In genomic region chr10:59988036-59988435, GRCm38 (mm10) we compare ENCODE assay signal across 16 mouse cellular contexts. TPM values are rescaled to one million over a fixed set of nuclear protein-coding genes. Genes with fewer than 3 reads are reported as not detected.
DNase-seq lines count a peak whose midpoint lies in the region; ATAC-seq and TF ChIP-seq lines count a peak whose summit lies in the region.
"Had no signal": no experiment of that assay in that cellular context is flagged by ENCODE, and none has a peak within 500 bp of the region (broad histone marks: within the 10 kb centered on the region; RNA-seq: fewer than 3 reads in every experiment).

No protein-coding gene starts in this region.

- peaks cover 3% of the 10 kb centered on the region; the same call in 1 of the 2 replicates for H3K4me1 ChIP-seq in lung, embryonic 14.5 days (ENCODE audit: insufficient read depth)
- peaks cover 13% of the 10 kb centered on the region for H3K4me1 ChIP-seq in kidney, embryonic 16.5 days (ENCODE audit: insufficient read depth, low read length)
- H3K4me1 ChIP-seq: embryonic facial prominence, embryonic 15.5 days; forebrain, embryonic 12.5 days had no signal

- DNase-seq in gastrocnemius, adult 2 months = no peak
- DNase-seq in gastrocnemius, postnatal 25 days = no peak
- DNase-seq in MN1 (ENCODE audit: low spot score) = peak; percentile 57
- peak; percentile 77 to 80 for DNase-seq in heart, adult 9 months (ENCODE audit: low spot score in 2 of 2)
- peak; percentile 70 for DNase-seq in lung, embryonic 14.5 days
- no peak for DNase-seq in kidney, adult 11 months
- DNase-seq in yolk sac, embryonic 10.5 days (ENCODE audit: low spot score) = no peak
- DNase-seq: cerebellum, adult 2 months; kidney, adult 18-20 months; layer of hippocampus, postnatal 36 days; right cerebral cortex, postnatal 25 days had no signal

- ATAC-seq in lung, embryonic 14.5 days (ENCODE audit: insufficient read depth) = no peak
- ATAC-seq in kidney, embryonic 16.5 days (ENCODE audit: low FRiP score, low TSS enrichment) = no peak
- ATAC-seq: hindbrain, embryonic 16.5 days had no signal

- intact Hi-C loops in gastrocnemius, adult 2 months (cut with DNase I) = no loop called here

- peaks cover 64% of the 10 kb centered on the region for H3K36me3 ChIP-seq in lung, embryonic 14.5 days (ENCODE audit: insufficient read depth)
- peaks cover 48% of the 10 kb centered on the region for H3K36me3 ChIP-seq in kidney, embryonic 16.5 days (ENCODE audit: insufficient read depth, low read length)

- no peak overlapping the region for H3K4me2 ChIP-seq in lung, embryonic 14.5 days
- H3K4me2 ChIP-seq in kidney, embryonic 16.5 days (replicated peaks; ENCODE audit: low read depth, low read length) = no peak overlapping the region
- H3K4me2 ChIP-seq: embryonic facial prominence, embryonic 15.5 days; forebrain, embryonic 12.5 days had no signal

- TF ChIP-seq CTCF in gastrocnemius, adult 2 months (IDR thresholded peaks at IDR 0.05) = no peak
- TF ChIP-seq CTCF in lung, embryonic 14.5 days (IDR thresholded peaks at IDR 0.05; ENCODE audit: low read depth) = no peak

- WGBS in lung, embryonic 14.5 days = 56% methylated on average over 4 of the region's 4 CpGs
- 81% methylated on average over 4 of the region's 4 CpGs for whole genome bisulfite sequencing in kidney, embryonic 16.5 days

- no peak overlapping the region for H3K4me3 ChIP-seq in gastrocnemius, adult 2 months
- H3K4me3 ChIP-seq in lung, embryonic 14.5 days (ENCODE audit: low read depth, low read length) = no peak overlapping the region
- no peak overlapping the region for H3K4me3 ChIP-seq in kidney, embryonic 16.5 days (ENCODE audit: low read length)
- H3K4me3 ChIP-seq: embryonic facial prominence, embryonic 15.5 days; forebrain, embryonic 12.5 days had no signal

- H3K27ac ChIP-seq in gastrocnemius, adult 2 months = peak overlapping the region; percentile 46
- no peak overlapping the region for H3K27ac ChIP-seq in lung, embryonic 14.5 days (ENCODE audit: low read depth)
- no peak overlapping the region for H3K27ac ChIP-seq in kidney, embryonic 16.5 days (ENCODE audit: low read length)
- H3K27ac ChIP-seq: embryonic facial prominence, embryonic 15.5 days; forebrain, embryonic 12.5 days; liver, embryonic 14.5 days had no signal

- no peaks in the 10 kb centered on the region for H3K9me3 ChIP-seq in lung, embryonic 14.5 days (ENCODE audit: low read depth, low read length)
- no peaks in the 10 kb centered on the region for H3K9me3 ChIP-seq in kidney, embryonic 16.5 days (ENCODE audit: low read length)
- H3K9me3 ChIP-seq: embryonic facial prominence, embryonic 15.5 days; forebrain, embryonic 12.5 days had no signal

- no peaks in the 10 kb centered on the region for H3K27me3 ChIP-seq in lung, embryonic 14.5 days (ENCODE audit: insufficient read depth, low read length)
- H3K27me3 ChIP-seq in kidney, embryonic 16.5 days (ENCODE audit: insufficient read depth, low read length) = no peaks in the 10 kb centered on the region
- H3K27me3 ChIP-seq: embryonic facial prominence, embryonic 15.5 days; forebrain, embryonic 12.5 days had no signal

- no peak overlapping the region for H3K9ac ChIP-seq in lung, embryonic 14.5 days
- H3K9ac ChIP-seq in kidney, embryonic 16.5 days (replicated peaks; ENCODE audit: low read length) = no peak overlapping the region
- H3K9ac ChIP-seq: embryonic facial prominence, embryonic 15.5 days; forebrain, embryonic 12.5 days; liver, embryonic 14.5 days had no signal

RNA-seq across cellular contexts. Expression of gene Ascc1, which starts 14.6 kb away (rescaled TPM):
- total RNA-seq in gastrocnemius, adult 2 months (2021) = 10 to 100 TPM; 13.6 to 14.6 TPM
- 10 to 100 TPM; 11.4 to 12.0 TPM for total RNA-seq in gastrocnemius, postnatal 25 days (2021)
- 34.7 and 35.3 TPM in 2 replicates for polyA plus RNA-seq in lung, embryonic 14.5 days (2014; fragmentation: Nextera tagmentation; extraction: Ambion mirVana)
- polyA plus RNA-seq in kidney, embryonic 16.5 days (2015; fragmentation: Nextera tagmentation; extraction: Ambion mirVana) = 56.3 and 58.0 TPM in 2 replicates

RNA-seq across cellular contexts. Expression of gene Anapc16, which starts 14.9 kb away (rescaled TPM):
- 10 to 100 TPM; 49.5 to 50.7 TPM for total RNA-seq in gastrocnemius, adult 2 months (2021)
- 10 to 100 TPM; 40.7 to 40.9 TPM for total RNA-seq in gastrocnemius, postnatal 25 days (2021)
- 108 and 109 TPM in 2 replicates for polyA plus RNA-seq in lung, embryonic 14.5 days (2014; fragmentation: Nextera tagmentation; extraction: Ambion mirVana)
- 93.6 and 95.2 TPM in 2 replicates for polyA plus RNA-seq in kidney, embryonic 16.5 days (2015; fragmentation: Nextera tagmentation; extraction: Ambion mirVana)

RNA-seq across cellular contexts. Expression of gene Ddit4, which starts 36.4 kb away (rescaled TPM):
- 100 to 1,000 TPM in 1 of 2 experiments, 10 to 100 TPM in 1; 15.4 to 183 TPM for total RNA-seq in gastrocnemius, adult 2 months (2021)
- total RNA-seq in gastrocnemius, postnatal 25 days (2021) = 10 to 100 TPM in 1 of 2 experiments, 1 to 10 TPM in 1; 8.6 to 11.4 TPM
- polyA plus RNA-seq in lung, embryonic 14.5 days (2014; fragmentation: Nextera tagmentation; extraction: Ambion mirVana) = 3.0 and 3.5 TPM in 2 replicates
- polyA plus RNA-seq in kidney, embryonic 16.5 days (2015; fragmentation: Nextera tagmentation; extraction: Ambion mirVana) = 30.6 and 31.9 TPM in 2 replicates

Comparison
In these comparisons a context has a peak if more than half of its experiments do, and no peak if none do; other contexts are left out.
1. DNase-seq: peak in MN1 (single experiment), heart, adult 9 months (2 of 2) and lung, embryonic 14.5 days (single experiment); none in gastrocnemius, adult 2 months (single experiment), gastrocnemius, postnatal 25 days (single experiment), kidney, adult 11 months (single experiment) and yolk sac, embryonic 10.5 days (single experiment).